Mouse (Mus musculus) lung, adult 2 months (tissue): ENCODE data around the gene Epn3. TPM values are rescaled to one million over a fixed set of nuclear protein-coding genes. Genes with fewer than 3 reads are reported as not detected.

Source experiments
- DNase-seq: peaks from one replicate; pipeline ENCODE4 v3.0.0; 2022
- H3K4me1 ChIP-seq: fragments of 200-500 bp; 2 replicates; pipeline ENCODE4 v1.6.1; 2011; ENCODE audit warnings: low read length; ENCODE audit not compliant: control insufficient read depth, insufficient read depth
- H3K4me3 ChIP-seq: fragments of 200-500 bp; replicated peaks from 2 replicates; pipeline ENCODE3; 2011; ENCODE audit warnings: low read depth, mild to moderate bottlenecking, control low read depth, low read length; ENCODE audit errors: extremely low read depth
- CTCF ChIP-seq: fragments of 200-500 bp; IDR thresholded peaks from 2 replicates; pipeline ENCODE4 v1.5.1; 2011; ENCODE audit warnings: mild to moderate bottlenecking, low read length, control low read depth; ENCODE audit not compliant: insufficient read depth
- POLR2A ChIP-seq: fragments of 200-500 bp; IDR thresholded peaks from 2 replicates; pipeline ENCODE4 v1.6.1; 2011; ENCODE audit warnings: low read depth, mild to moderate bottlenecking, control low read depth, low read length, borderline replicate concordance; ENCODE audit errors: extremely low read depth
- WGBS: fragments of 180-500 bp; shearing (Covaris S2); methylation state at CpG from one replicate; pipeline ENCODE4 v1.1.7; 2018; 5-methylcytosine and 5-hydroxymethylcytosine counted together
- polyA plus RNA-seq: library from polyadenylated mRNA; depleted of rRNA; stranded (reverse); fragments of >200 nt; gene quantifications from 2 replicates; pipeline ENCODE4 v1.2.3, GENCODE M21; 2012

Gene Epn3
- polyA plus RNA-seq, 1 experiment: 62.2 TPM

DNA sequence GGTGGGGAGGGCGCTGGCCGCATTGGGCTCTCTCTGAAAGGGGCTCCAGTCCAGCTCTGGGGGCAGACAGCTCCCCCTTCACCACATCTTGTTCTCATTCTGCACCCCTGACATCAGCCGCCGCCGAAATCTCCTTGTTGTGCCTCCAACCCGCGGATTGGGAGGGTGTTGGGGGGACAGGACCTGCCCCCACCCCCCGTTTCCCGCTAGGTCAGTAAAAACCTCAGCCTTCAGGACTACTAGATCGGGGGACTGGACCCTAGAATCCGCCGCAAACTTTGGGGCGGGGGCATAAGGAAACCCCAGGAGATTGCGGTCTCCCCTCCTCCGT, 27.2 kb downstream of the Epn3 start:
- WGBS: 3% methylated on average over 15 of the region's 15 CpGs
- no peak for TF ChIP-seq CTCF
- no peak for TF ChIP-seq POLR2A
- DNase-seq: no peak

GRCm38 (mm10) chr11:94471740-94472584, 27.8 kb downstream of the Epn3 start:
- no peak overlapping the region for H3K4me3 ChIP-seq
- H3K4me1 ChIP-seq: peaks cover 4% of the 10 kb centered on the region; the same call in 1 of the 2 replicates
- WGBS: 21% methylated on average over 17 of the region's 17 CpGs
- TF ChIP-seq CTCF: no peak
- TF ChIP-seq POLR2A: no peak
- DNase-seq: no peak

More for the DNA sequence above, 27.2 kb downstream of the Epn3 start:
- peaks cover 4% of the 10 kb centered on the region; the same call in 1 of the 2 replicates for H3K4me1 ChIP-seq
- H3K4me3 ChIP-seq: no peak overlapping the region

- DNase-seq: no peak
- peaks cover 4% of the 10 kb centered on the region; the same call in 1 of the 2 replicates for H3K4me1 ChIP-seq
- TF ChIP-seq POLR2A (no peak), CTCF (no peak)
- H3K4me3 ChIP-seq: no peak overlapping the region
- 61% methylated on average over 7 of the region's 7 CpGs for WGBS
These were observed 29.4 kb downstream of the Epn3 start for GRCm38 (mm10) chr11:94470391-94470790.

GRCm38 (mm10) chr11:94469136-94470064, 30.4 kb downstream of the Epn3 start:
- no peak for TF ChIP-seq POLR2A
- no peak for TF ChIP-seq CTCF
- no peak for DNase-seq
- Histone ChIP-seq H3K4me1 (peaks cover 4% of the 10 kb centered on the region; the same call in 1 of the 2 replicates), H3K4me3 (no peak overlapping the region)
- WGBS: 48% methylated on average over 9 of the region's 9 CpGs

GRCm38 (mm10) chr11:94468582-94469064, 31.2 kb downstream of the Epn3 start:
- TF ChIP-seq CTCF (no peak), POLR2A (no peak)
- no peak for DNase-seq
- Histone ChIP-seq H3K4me3 (no peak overlapping the region), H3K4me1 (peaks cover 4% of the 10 kb centered on the region; the same call in 1 of the 2 replicates)
- 41% methylated on average over 4 of the region's 4 CpGs for WGBS

- H3K4me1 ChIP-seq: no peaks in the 10 kb centered on the region
- TF ChIP-seq POLR2A (no peak), CTCF (no peak)
- DNase-seq: no peak
- WGBS: 82% methylated on average over 17 of the region's 17 CpGs
- no peak overlapping the region for H3K4me3 ChIP-seq
These were observed 33.4 kb downstream of the Epn3 start for GRCm38 (mm10) chr11:94466333-94466855.

GRCm38 (mm10) chr11:94464170-94464569, 35.6 kb downstream of the Epn3 start:
- no peak for DNase-seq
- Histone ChIP-seq H3K4me3 (no peak overlapping the region), H3K4me1 (no peaks in the 10 kb centered on the region)
- TF ChIP-seq POLR2A: no peak
- no peak for TF ChIP-seq CTCF
- 51% methylated on average over 2 of the region's 2 CpGs for WGBS

DNA sequence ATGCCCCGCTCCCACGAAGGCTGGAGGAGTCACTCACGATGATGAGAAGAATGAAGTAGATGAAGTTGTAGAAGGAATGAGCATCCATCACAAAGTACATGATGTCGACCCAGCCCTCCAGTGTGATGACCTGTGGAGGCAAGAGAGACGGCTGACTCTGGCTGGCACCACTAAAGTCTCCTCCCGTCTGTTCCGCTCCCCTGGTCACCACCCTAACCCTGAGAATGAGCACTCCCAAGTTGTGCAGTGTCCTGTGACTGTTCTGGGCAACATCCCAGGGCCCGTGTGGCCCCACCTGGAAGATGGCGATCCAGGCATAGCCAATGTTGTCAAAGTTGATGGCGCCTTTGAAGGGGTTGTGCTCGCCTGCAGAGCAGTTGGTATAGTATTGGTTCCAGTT, 37.9 kb downstream of the Epn3 start:
- Histone ChIP-seq H3K4me3 (no peak overlapping the region), H3K4me1 (no peaks in the 10 kb centered on the region)
- TF ChIP-seq CTCF: no peak
- no peak for TF ChIP-seq POLR2A
- no peak for DNase-seq
- 87% methylated on average over 11 of the region's 11 CpGs for WGBS

- 78% methylated on average over 15 of the region's 15 CpGs for WGBS
- Histone ChIP-seq H3K4me1 (no peaks in the 10 kb centered on the region), H3K4me3 (no peak overlapping the region)
- TF ChIP-seq POLR2A (no peak), CTCF (no peak)
- DNase-seq: no peak
These were observed 42.8 kb downstream of the Epn3 start for GRCm38 (mm10) chr11:94457001-94457400.
